Mouse (Mus musculus) CD4-positive, CD25-positive, alpha-beta regulatory T cell (primary cell): Measurements from ENCODE around the gene Haus6. TPM values are rescaled to one million over a fixed set of nuclear protein-coding genes. Genes with fewer than 3 reads are reported as not detected.

Experiments used
- polyA plus RNA-seq: library from polyadenylated mRNA; unstranded; fragments of 100-300 nt; shearing (Covaris generic); gene quantifications from one replicate; pipeline ENCODE4 v1.2.1, GENCODE M21; 2017

Haus6 gene
- 14.0 TPM for polyA plus RNA-seq

GRCm38 (mm10) chr4:86611524-86612288, at the start of gene Haus6:
TSS of gene Haus6 (minus strand) at chr4:86612055.

DNA sequence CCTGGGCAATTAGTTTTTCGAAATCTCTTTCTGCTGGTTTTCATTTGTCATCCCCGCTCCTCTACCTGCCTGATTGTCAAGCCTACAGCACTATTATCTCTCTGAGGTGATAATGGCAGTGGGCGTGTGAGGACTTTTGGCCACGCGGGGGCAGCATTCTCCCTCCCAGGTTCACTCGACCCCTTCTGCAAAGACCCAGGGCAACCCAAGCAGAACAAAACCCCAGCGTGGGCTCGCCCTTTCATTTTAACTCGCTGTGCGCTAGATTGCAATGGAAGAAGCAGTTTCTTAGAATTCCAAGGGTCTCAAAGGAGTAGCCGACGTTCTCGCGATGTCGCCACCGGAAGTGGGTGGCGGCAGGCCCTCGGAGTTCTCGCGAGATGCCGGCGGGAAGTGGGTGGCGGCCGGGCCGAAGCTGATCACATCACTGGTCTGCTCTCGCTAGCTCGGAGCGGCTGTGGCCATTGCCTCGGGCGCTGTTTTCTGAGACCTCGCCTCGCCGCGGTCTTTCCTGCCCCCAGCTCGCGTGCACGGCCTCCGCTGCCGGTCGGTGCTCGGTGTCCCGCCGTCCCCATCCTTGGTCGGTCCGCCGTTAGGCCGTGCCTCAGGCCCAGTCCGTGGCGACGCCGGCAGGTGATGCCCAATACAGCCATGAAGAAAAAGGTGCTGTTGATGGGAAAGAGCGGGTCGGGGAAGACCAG, 36.4 kb downstream of the Haus6 start, which contains the start of gene Rraga:
Gene Rraga (plus strand): TSS at position 386 of the 701 bp plus-strand sequence.

DNA sequence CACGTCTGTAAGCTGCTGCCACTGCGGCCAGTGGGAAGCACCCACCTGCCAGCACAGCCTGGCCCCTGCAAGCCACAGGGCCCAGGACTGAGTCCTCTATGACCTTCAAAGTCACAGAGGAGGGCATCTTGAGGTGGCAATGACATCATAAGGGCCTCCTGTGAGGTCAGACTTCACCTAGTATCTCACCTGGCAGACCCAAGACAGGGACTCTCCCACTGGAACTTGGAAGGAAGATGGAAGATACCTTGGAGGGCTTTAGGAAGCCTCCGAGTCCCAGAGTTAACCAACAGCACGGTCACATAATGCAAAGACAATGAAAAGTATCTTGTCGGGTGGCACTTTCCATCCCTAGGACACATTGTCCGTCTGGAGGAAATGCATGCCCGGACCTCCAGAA, 53.6 kb downstream of the Haus6 start, which contains the start of gene Saxo1:
Gene Saxo1 (minus strand): TSS at position 101 of the 400 bp plus-strand sequence.

Other genes starting within 250 kb of the Haus6 start
- not detected for gene Saxo1, start 53.7 kb downstream of the Haus6 start, polyA plus RNA-seq
- 61.6 TPM for gene Rraga, start 36.4 kb downstream of the Haus6 start, polyA plus RNA-seq
- gene Plin2, start 58.0 kb upstream of the Haus6 start, polyA plus RNA-seq = 18.7 TPM
- 10.1 TPM for gene Dennd4c, start 136.5 kb upstream of the Haus6 start, polyA plus RNA-seq
- 616 TPM for gene Rps6, start 245.4 kb upstream of the Haus6 start, polyA plus RNA-seq